Mouse (Mus musculus) liver, embryonic 18 days (tissue): ENCODE measurements around the gene Ube2q2. TPM values are rescaled to one million over a fixed set of nuclear protein-coding genes. Genes with fewer than 3 reads are reported as not detected.

Experiments used
- polyA plus RNA-seq: library from polyadenylated mRNA; depleted of rRNA; stranded (reverse); fragments of >200 nt; gene quantifications from 2 replicates; pipeline ENCODE4 v1.2.3, GENCODE M21; 2012; rRNA removed

Ube2q2 gene
- 4.9 and 5.3 TPM in 2 replicates for polyA plus RNA-seq

DNA sequence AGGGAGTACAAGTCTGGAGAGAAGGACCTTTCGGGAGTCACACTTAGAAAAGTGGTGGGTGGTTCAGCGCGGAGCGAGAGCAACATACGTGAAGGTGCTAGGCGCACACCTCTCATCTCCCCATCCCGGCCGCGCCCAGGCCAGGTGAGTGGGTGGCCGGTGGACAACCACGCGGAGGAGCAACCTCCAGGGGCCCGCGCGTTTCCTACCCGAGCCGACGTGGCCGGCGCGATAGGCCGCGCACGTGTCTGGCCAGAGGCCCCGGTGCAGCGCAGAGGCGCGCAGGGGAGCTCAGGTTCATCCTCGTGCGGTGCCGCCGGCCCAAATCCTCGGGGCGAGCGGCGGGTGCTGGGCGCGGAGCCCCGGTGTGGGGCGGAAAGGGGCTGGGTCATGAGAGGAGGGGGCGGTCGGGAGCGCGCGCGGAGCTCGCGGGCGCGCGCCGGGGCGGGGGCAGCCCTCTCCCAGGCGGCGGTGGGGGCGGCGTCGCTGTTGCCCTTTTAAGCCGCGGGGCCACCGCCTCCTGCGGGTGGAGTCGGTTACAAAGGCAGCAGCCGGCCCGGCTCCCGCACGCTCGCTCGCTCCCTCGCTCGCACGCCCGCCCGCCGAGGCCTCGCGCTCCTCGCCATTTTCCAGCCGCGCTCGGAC is at the start of gene Ube2q2:
Gene Ube2q2, plus strand, starts transcription at position 1 of the 645 bp plus-strand sequence.

DNA sequence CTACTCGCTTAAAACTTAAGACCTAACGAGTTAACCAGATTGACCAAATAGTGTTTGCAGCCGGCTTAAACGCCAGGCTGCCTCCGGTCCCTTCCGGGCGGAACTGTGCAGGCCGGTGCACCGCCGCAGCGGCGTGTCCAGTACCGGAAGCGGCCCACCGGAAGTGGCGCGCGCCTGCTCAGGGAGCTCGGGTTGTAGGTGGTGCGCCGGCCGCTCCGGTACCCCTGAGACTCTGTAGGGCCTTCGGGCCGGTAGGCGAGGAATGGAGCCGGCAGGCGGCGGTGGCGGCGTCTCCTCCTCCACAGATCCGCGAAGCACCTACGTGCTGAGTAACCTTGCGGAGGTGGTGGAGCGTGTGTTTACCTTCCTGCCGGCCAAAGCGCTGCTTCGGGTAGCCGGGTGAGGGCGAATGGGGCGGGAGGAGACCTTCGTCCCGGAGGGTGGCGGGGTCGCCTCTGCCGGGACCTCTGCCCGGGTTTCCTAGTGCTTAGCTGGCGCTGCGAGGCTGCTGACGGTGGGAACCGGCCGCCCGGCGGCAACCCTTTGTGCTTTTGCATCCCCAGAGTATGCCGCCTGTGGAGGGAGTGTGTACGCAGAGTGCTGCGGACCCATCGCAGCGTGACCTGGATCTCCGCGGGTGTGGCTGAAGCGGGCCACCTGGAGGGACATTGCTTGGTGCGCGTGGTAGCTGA is 60.3 kb downstream of the Ube2q2 start, which contains the start of gene Fbxo22:
Gene Fbxo22, plus strand, starts transcription at position 136 of the 692 bp plus-strand sequence.

Other genes starting within 250 kb of the Ube2q2 start
- gene Hykk, start 231.6 kb upstream of the Ube2q2 start, polyA plus RNA-seq = 4.0 and 4.1 TPM in 2 replicates
- gene Psma4, start 198.1 kb upstream of the Ube2q2 start, polyA plus RNA-seq = 84.9 and 90.5 TPM in 2 replicates
- not detected in 2 replicates for gene AY074887, start 197.9 kb upstream of the Ube2q2 start, polyA plus RNA-seq
- 0.01 and 0.02 TPM in 2 replicates for gene Chrna5, start 168.0 kb upstream of the Ube2q2 start, polyA plus RNA-seq
- gene Chrna3, start 122.3 kb upstream of the Ube2q2 start, polyA plus RNA-seq = 0.01 TPM in 1 of 2 replicates, not detected in the other
- 0.01 TPM in 1 of 2 replicates, not detected in the other for gene Chrnb4, start 100.1 kb upstream of the Ube2q2 start, polyA plus RNA-seq
- gene Fbxo22, start 60.1 kb downstream of the Ube2q2 start, polyA plus RNA-seq = 14.1 and 14.2 TPM in 2 replicates
- gene Nrg4, start 178.0 kb downstream of the Ube2q2 start, polyA plus RNA-seq = 6.3 and 6.5 TPM in 2 replicates
- gene Tmem266, start 178.1 kb downstream of the Ube2q2 start, polyA plus RNA-seq = 0.01 TPM in 1 of 2 replicates, not detected in the other